Mouse (Mus musculus): ENCODE results near the gene Misp. TPM values are rescaled to one million over a fixed set of nuclear protein-coding genes. Genes with fewer than 3 reads are reported as not detected.

The Misp gene
- polyA plus RNA-seq, 1 experiment from 2014 or later: 2.3 TPM

DNA sequence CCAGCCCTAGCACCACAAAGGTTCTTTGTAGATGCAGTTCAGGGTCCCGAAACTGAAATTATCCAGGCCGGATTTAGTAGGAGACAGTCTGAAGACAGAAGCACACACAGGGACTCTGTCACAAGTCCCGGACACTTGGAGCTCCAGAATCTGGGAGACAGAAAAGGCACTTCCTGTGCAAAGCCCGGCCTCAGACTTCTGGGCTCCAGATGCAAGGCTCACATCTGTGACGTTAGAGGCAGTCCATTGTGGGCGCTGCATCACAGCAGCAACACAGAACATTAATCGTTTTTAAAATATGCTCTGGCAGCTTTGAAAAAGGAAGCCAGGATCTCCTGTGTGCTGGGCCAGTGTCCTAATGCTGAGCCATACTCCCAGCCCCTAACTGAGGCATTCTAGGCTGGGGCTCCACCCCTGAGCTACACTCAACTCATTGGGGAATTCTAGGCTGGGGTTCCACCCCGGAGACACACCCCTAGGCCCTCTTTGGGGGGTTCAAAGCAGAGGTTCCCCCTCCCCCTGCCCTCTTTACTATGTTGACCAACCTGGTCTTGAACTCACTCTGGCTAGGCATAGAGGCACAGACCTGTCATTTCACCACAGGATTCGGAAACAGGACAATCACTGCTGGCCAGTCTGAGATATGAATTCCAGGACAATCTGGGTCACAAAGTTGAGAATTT, 31.5 kb downstream of the Misp start:
- peak overlapping the region; percentile 99 for H3K27ac ChIP-seq
- H3K4me1 ChIP-seq: peaks cover 41% of the 10 kb centered on the region
- WGBS: 54% methylated on average over 9 of the region's 9 CpGs

DNA sequence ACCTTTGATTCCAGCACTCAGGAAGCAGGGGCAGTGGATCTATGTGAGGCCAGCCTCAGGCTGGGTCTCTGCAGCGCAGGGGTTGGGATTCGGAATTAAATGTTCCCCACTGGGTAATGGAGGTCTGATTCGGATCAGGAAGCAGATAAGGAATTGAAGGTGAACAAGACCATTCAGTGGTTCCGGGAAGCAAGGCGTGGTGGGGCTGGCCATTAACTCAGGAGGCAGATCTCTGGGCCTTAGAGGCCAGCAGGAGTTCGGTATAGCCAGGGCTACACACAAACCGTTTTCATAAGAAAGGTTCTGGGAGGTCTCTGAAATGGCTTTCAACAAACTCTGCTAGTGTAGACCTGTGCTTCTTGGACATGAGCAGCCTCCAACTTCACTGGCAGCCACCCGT, 32.0 kb downstream of the Misp start:
- WGBS: 23% methylated on average over 8 of the region's 8 CpGs
- peaks cover 47% of the 10 kb centered on the region for H3K4me1 ChIP-seq

More for the DNA sequence above, 31.5 kb downstream of the Misp start:
- Histone ChIP-seq H3K36me3 (peaks cover 10% of the 10 kb centered on the region), H3K9ac (peak overlapping the region; percentile 33), H3K4me2 (replicated peaks) (peak overlapping the region; percentile 100), H3K9me3 (no peaks in the 10 kb centered on the region), H3K4me3 (peak overlapping the region; percentile 96; the same call in 1 of the 2 replicates), H3K27me3 (replicated peaks) (no peaks in the 10 kb centered on the region)
- no peak for ATAC-seq (ENCODE audit: low FRiP score, low read depth)

DNA sequence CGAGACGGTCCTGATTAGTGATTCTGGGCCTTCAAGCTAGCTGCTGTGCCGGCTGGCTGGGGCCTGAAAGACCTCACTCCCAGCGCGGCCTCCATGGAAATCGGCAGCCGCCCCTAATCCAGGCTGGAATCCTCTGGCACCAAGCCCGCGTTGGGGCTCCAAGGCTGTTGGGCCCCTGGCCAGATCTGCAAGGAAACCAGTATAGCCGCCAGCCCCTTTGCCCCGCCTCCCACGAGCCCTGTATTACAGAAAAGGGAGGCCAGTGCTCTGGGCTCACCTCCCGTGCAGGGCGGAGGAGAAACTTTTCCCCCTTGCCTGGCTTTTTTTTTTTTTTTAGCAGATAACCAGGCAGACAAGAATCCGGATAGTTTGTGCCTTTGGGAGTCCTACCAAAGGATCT, 32.6 kb downstream of the Misp start:
- WGBS: under 1% methylated on average over 15 of the region's 15 CpGs
- ATAC-seq (ENCODE audit: low FRiP score, low read depth): peak; percentile 38

More for the DNA sequence above, 32.0 kb downstream of the Misp start:
- H3K27ac ChIP-seq: peak overlapping the region; percentile 99
- H3K9me3 ChIP-seq: no peaks in the 10 kb centered on the region
- H3K4me3 ChIP-seq: peak overlapping the region; percentile 96
- H3K36me3 ChIP-seq: peaks cover 16% of the 10 kb centered on the region
- peak overlapping the region; percentile 79 for H3K9ac ChIP-seq
- H3K27me3 ChIP-seq (replicated peaks): no peaks in the 10 kb centered on the region
- peak overlapping the region; percentile 100 for H3K4me2 ChIP-seq (replicated peaks)
- ATAC-seq (ENCODE audit: low FRiP score, low read depth): no peak

DNA sequence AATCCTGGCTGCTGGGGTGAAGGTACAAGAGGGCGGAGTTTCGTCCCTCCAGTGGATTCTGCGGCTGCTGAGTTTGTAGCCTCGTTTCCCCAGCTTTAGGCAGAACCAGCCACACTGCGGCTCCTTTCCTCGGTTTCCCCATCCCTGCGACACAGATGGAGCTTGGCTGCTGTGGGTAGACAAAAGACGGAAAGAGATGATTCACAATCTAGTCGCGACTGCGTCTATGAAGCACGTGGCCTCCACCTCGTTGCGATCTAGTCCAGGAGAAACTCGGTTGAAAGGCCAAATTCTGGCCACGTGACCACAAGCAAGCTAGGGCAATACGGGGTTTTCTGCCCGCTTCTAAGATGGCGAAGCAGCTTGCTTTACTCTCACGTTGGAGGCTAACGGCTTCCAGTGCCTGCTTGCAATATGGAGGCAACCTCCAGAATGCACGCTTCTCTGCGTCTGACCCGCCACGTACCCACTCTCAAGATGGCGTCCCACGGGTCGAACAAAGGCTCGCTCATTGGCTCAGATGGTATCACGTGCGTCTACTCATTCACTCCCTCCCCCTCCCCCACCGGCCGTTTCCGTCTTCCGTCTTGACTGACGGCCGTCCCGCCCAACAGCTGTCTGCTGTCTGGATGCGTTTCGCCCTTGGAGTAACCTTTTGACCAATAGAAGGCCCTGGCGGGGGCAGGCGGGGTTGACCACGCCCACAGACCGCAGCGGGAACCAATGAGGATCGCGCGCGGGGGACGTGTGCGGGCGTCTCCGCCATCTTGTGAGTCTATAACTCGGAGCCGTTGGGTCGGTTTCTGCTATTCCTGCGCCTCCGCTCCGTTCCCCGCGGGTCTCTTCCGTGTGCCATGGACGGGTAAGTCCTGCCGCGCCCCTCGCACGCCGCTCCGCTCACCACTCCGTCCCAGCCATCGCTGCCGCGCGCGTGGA, 33.3 kb downstream of the Misp start, which contains the start of gene Ptbp1:
Gene Ptbp1, plus strand, starts transcription at position 568 of the 936 bp plus-strand sequence.
- H3K9ac ChIP-seq: peak within 1 kb of the TSS; percentile 97
- peaks cover 60% of the 10 kb centered on the region for H3K4me1 ChIP-seq
- peak within 1 kb of the TSS; percentile 99 for H3K27ac ChIP-seq
- ATAC-seq (ENCODE audit: low FRiP score, low read depth): peak; percentile 91
- no peaks in the 10 kb centered on the region for H3K9me3 ChIP-seq
- peak within 1 kb of the TSS; percentile 100 for H3K4me2 ChIP-seq (replicated peaks)
- peaks cover 27% of the 10 kb centered on the region for H3K36me3 ChIP-seq
- peak within 1 kb of the TSS; percentile 96 for H3K4me3 ChIP-seq
- no peaks in the 10 kb centered on the region for H3K27me3 ChIP-seq (replicated peaks)
- under 1% methylated on average over 75 of the region's 75 CpGs for WGBS

More for the DNA sequence above, 32.6 kb downstream of the Misp start:
- Histone ChIP-seq H3K4me3 (peak overlapping the region; percentile 96), H3K27ac (peak overlapping the region; percentile 99), H3K36me3 (peaks cover 19% of the 10 kb centered on the region), H3K4me1 (peaks cover 53% of the 10 kb centered on the region), H3K4me2 (replicated peaks) (peak overlapping the region; percentile 100), H3K9ac (peak overlapping the region; percentile 79), H3K9me3 (no peaks in the 10 kb centered on the region), H3K27me3 (replicated peaks) (no peaks in the 10 kb centered on the region)

DNA sequence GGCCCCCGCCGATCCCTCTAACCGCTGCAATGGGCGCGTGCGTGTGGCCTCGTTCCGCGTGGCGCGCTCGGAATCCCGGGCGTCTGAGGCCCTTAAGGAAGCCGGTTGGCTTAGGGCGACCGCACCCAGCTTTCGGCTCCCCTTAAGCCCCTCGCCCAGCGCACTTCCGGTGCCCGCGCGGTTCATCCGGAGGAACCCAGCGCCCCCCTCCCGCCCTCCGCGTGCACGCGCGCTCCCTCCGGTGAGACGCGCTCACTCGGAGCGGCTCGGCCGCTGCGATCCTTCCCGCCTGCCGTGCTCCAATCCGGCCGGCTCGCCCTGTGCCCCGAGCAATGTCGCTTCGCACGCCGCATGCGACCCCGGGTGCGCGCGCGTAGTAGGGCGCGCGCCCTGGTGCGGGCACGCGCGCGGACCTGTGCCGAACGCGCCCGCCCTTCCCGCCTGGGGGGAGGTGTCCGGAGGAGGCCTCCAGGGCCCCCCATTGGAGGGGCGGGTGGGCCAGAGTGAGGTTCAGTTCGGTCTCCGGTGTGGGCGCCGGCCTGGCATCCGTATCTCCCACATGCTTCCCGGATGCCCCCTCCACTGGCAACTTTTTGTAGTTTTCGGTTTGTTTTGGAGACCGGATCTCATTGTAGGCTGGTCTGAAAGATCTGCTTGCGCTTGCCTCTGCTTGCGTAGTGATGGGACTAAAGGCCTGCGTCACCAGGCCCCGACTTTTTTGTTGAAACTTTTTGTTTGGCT, 34.2 kb downstream of the Misp start:
- H3K4me2 ChIP-seq (replicated peaks): peak overlapping the region; percentile 100
- peak; percentile 49 for ATAC-seq (ENCODE audit: low FRiP score, low read depth)
- WGBS: under 1% methylated on average over 83 of the region's 83 CpGs
- peak overlapping the region; percentile 99 for H3K27ac ChIP-seq
- H3K9ac ChIP-seq: peak overlapping the region; percentile 97
- no peaks in the 10 kb centered on the region for H3K27me3 ChIP-seq (replicated peaks)
- peaks cover 35% of the 10 kb centered on the region for H3K36me3 ChIP-seq
- peak overlapping the region; percentile 96 for H3K4me3 ChIP-seq
- H3K9me3 ChIP-seq: no peaks in the 10 kb centered on the region
- peaks cover 60% of the 10 kb centered on the region for H3K4me1 ChIP-seq

DNA sequence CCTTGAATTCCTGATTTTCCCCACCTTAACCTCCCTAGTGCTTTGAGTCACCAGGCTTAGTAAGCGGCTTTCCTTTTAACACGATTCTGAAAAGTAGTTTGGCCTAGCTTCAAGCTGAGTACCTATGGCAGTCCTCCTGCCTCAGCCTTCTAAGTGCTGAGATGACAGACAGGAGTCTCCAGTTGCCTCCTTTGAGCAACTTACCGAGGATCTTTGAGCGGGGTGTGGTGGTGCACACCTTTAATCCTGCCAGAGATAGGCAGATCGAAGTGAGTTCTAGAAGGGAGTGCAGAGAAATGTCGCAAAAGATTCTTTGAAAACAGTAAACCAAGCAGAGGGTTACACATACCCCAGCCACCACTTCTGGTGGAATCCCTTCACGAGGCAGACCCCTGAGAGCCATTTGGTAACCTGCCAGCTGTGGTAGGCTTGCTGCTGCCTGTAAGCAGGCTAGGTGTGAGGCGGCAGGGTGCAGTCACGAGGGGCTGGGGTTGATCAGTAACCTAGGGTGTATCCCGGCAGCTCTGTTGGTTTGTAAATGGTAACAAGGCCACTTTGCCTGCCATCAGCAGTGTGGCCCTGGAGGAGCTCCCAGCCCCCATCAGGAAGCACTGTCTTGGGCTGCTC, 34.9 kb downstream of the Misp start:
- H3K4me2 ChIP-seq (replicated peaks): peak overlapping the region; percentile 100
- ATAC-seq (ENCODE audit: low FRiP score, low read depth): no peak
- peak overlapping the region; percentile 97 for H3K9ac ChIP-seq
- no peak overlapping the region for H3K27ac ChIP-seq
- peaks cover 42% of the 10 kb centered on the region for H3K36me3 ChIP-seq
- H3K4me1 ChIP-seq: peaks cover 60% of the 10 kb centered on the region
- H3K27me3 ChIP-seq (replicated peaks): no peaks in the 10 kb centered on the region
- no peaks in the 10 kb centered on the region for H3K9me3 ChIP-seq
- peak overlapping the region; percentile 96 for H3K4me3 ChIP-seq
- 6% methylated on average over 10 of the region's 10 CpGs for WGBS

DNA sequence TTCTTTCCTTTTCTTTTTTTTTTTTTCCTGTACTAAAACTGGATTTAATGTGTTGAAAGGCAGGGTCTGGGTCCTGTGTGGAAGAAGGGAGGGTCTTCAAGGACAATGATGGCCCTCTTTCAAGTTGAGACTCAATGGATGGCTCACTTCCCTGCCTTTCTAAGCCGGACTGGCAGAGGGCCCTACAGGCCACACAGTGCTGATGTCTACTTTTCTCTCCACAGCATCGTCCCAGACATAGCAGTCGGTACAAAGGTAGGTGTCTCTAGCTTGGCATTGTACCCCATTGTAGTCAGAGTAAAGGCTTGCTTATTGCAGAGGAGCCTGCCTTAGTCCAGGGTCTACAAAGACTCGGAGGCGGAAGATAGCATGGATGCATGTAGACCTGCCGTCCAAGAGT, 35.5 kb downstream of the Misp start:
- no peaks in the 10 kb centered on the region for H3K9me3 ChIP-seq
- H3K27ac ChIP-seq: no peak overlapping the region
- H3K27me3 ChIP-seq (replicated peaks): no peaks in the 10 kb centered on the region
- peaks cover 60% of the 10 kb centered on the region for H3K4me1 ChIP-seq
- ATAC-seq (ENCODE audit: low FRiP score, low read depth): no peak
- H3K4me2 ChIP-seq (replicated peaks): peak overlapping the region; percentile 100
- H3K4me3 ChIP-seq: peak overlapping the region; percentile 96
- peak overlapping the region; percentile 97 for H3K9ac ChIP-seq
- peaks cover 48% of the 10 kb centered on the region for H3K36me3 ChIP-seq
- WGBS: 57% methylated on average over 6 of the region's 6 CpGs

DNA sequence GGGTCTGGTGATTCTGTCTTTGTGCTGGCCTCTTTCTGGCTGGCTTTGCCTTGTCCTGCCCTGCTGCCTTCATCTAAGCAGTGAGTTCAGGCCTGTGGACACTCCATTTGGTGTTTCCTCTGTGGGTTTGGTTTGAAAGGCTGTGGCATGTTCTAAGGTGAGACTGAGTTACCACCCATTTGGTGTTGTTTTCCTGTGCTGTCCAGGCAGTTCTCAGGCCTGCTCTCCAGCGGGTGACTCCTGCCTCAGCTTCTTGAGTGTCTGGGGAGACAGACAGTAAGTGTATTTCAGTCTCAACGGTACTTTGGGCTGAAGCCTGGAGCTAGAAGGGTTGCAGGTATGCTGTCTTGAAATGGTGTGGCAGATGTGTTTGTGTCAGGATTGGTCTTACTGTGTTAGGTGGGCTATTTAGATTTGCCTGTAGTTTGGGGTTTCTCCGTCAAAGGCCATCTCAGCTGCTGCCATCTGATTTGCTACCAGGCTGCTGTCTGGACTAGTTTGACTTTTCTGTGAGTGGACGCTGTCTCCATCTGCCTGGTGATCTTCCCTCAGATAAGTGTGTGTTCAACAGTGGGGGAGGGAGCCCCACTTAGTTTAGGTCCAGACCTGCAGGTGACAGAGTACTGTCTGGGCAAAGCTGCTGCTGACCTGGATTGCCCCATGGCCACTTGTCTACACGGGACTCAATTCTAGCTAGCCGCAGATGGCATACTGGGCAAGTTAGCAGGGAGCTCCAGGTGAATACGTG, 36.1 kb downstream of the Misp start:
- H3K9ac ChIP-seq: peak overlapping the region; percentile 97
- H3K4me3 ChIP-seq: peak overlapping the region; percentile 96
- WGBS: 62% methylated on average over 7 of the region's 7 CpGs
- no peaks in the 10 kb centered on the region for H3K27me3 ChIP-seq (replicated peaks)
- ATAC-seq (ENCODE audit: low FRiP score, low read depth): no peak
- H3K27ac ChIP-seq: peak overlapping the region; percentile 26; the same call in 1 of the 2 replicates
- peak overlapping the region; percentile 100 for H3K4me2 ChIP-seq (replicated peaks)
- peaks cover 54% of the 10 kb centered on the region for H3K36me3 ChIP-seq
- H3K4me1 ChIP-seq: peaks cover 54% of the 10 kb centered on the region
- H3K9me3 ChIP-seq: no peaks in the 10 kb centered on the region

DNA sequence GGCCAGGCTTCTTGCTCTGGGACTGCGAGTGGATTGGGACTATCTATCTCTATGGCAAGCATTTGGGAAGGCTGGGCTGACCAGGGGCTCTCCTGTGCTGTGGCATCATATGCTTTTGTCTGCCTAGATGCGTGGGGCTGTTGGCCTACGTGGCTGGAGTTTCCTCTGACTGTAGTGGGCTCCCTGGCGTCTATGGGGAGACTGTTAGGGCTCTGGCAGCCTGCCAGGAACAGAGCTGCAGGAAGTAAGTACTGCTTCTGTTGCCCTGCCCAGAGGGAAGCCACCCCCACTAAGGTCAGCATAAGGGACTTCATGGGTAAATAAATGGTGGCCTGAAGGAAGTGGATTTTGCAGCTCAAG, 36.6 kb downstream of the Misp start:
- no peaks in the 10 kb centered on the region for H3K9me3 ChIP-seq
- H3K36me3 ChIP-seq: peaks cover 60% of the 10 kb centered on the region
- H3K27ac ChIP-seq: peak overlapping the region; percentile 26; the same call in 1 of the 2 replicates
- peak overlapping the region; percentile 100 for H3K4me2 ChIP-seq (replicated peaks)
- H3K27me3 ChIP-seq (replicated peaks): no peaks in the 10 kb centered on the region
- ATAC-seq (ENCODE audit: low FRiP score, low read depth): no peak
- peak overlapping the region; percentile 97 for H3K9ac ChIP-seq
- 37% methylated on average over 4 of the region's 4 CpGs for WGBS
- peaks cover 48% of the 10 kb centered on the region for H3K4me1 ChIP-seq
- peak overlapping the region; percentile 96 for H3K4me3 ChIP-seq

DNA sequence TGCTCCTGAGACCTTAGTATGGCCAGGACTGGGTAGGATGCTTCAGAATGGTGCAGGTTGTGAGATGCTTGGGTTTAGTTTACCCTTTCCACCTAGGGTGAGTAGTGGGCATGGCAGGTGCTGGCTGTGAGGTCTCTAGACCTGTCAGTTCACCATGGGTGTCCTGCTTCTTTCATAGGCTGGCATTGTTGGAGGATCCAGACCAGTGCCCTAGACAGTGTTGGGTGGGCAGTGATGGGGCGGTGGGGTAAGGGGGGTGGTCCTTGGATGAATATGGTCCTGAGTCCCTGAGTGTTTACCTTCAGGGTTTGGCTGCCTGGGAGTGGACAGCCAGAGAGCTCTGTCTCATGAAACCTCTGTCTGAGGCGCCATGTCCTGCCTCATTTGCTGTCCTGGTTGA, 37.1 kb downstream of the Misp start:
- Histone ChIP-seq H3K36me3 (peaks cover 64% of the 10 kb centered on the region), H3K4me3 (peak overlapping the region; percentile 96; the same call in 1 of the 2 replicates), H3K27ac (peak overlapping the region; percentile 26; the same call in 1 of the 2 replicates), H3K9ac (peak overlapping the region; percentile 97), H3K9me3 (no peaks in the 10 kb centered on the region), H3K27me3 (replicated peaks) (no peaks in the 10 kb centered on the region), H3K4me1 (peaks cover 44% of the 10 kb centered on the region), H3K4me2 (replicated peaks) (peak overlapping the region; percentile 100)
- ATAC-seq (ENCODE audit: low FRiP score, low read depth): no peak
- 88% methylated on average over 2 of the region's 2 CpGs for WGBS

Data from neural tube, embryonic 12.5 days (tissue).